Mouse (Mus musculus): ENCODE data around the gene Dner. TPM values are rescaled to one million over a fixed set of nuclear protein-coding genes. Genes with fewer than 3 reads are reported as not detected.
A peak's percentile ranks its signal among the peaks of the same experiment; 100 is the strongest.

The Dner gene
- total RNA-seq, 2 experiments from 2014 or later: 0.18 TPM; not detected in 1

DNA sequence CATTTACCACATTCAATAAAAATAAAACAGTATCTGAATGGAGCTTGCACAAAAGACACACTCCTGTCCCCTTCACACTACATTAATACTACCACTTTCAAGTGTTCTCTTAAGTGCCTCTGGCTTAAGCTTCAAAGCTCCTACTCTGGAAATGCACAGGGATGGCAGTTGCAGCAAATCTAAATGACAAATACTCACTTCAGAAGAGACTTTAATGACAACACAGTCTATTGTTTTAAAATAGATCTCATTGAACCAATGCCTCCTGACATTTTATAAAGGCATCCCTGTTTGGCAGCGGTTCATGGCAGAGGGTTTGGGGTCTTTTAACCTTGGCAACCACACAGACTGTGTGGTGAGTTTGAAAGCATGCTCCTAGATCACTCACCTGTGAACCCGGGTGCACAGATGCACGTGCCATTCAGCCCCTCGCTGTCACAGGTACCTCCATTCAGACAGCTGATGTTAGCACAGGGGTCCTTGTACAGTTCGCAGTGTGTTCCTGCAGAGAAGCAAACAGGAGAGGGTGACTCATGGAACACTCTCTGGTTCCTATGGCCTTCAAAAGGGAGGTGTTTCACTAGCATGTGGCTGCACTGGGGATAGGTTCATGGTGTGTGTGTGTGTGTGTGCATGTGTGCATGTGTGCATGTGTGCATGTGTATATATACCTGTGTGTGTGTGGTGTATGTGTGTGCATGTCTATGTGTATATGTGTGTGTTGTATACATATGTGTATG is 290.3 kb downstream of the Dner start:
- no peak for ATAC-seq (ENCODE audit: poor library complexity, severe bottlenecking)

DNA sequence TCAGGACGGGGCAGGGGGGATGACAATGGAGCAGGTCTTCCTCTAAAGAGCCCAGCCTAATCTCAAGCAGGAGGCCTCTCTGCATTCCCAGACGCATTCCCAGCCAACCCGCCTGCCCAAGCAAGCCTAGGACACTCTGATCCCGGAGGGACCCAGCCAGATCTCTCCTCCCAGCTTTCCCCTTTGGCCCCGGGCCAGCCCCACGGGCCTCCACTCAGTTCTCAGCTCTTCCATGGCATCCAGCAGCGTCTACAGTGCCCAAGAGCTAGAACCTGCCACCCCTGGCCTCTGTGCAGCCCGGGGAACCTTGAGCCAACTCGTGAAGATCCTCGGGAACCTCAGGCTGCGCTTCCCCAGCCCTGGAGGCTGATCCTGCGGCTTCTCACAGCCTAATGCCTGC is 291.1 kb downstream of the Dner start:
- no peak for ATAC-seq (ENCODE audit: poor library complexity, severe bottlenecking)

DNA sequence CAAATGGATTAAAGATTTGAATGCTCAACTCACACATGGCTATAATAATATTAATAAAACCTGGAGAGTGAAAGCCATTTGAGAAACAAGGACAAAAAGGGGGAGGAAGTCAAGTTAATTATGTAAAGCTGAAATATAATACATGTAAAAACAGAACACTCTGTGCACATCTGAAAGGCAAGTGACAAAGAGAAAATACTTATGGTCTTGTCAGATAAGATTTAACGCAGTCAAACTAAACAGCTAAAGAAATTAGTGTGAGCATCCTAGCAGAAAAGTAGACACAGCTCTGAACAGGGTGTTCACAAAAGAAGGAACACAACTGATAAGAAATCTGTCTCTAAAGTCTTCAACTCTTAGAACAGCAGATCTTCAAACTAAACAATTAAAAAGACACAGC is 293.9 kb downstream of the Dner start:
- no peak for ATAC-seq (ENCODE audit: poor library complexity, severe bottlenecking)

DNA sequence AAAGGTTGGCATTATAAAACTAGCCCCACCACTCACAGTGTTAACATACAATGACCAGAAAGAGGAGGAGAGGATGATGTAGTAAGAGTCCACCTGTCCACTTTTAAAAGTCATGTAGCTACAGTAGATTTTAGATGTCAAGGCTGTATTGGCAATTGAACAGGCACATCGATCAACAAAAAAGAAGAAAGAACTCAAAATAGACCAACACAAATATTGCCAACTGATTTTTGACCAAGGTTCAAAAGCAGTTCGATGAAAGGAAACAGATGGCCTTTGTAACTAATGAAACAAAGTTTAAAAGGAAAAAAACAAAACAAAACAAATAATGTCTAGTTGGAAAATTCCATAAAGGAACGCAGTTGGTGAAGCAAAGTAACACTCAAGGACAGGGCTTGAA is 296.4 kb downstream of the Dner start:
- ATAC-seq (ENCODE audit: poor library complexity, severe bottlenecking): no peak

DNA sequence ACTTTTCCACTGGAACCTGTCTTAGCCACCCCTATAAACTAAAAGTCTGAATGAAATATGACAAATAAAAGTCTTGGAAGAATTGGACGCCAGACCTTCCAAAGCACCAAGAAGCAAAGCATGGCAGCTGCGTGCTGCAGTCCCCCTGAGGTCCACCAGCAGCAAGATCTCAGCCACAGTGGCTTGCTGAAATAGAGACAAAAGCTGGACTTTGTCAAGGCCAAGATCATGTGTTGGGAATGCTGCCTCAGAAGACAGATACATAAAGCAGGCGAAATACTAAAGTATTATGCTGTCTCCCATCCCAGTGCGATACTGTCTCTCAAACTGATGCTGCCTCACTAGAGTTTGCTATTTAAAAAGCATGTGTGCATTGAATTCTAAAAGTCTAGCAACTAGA is 296.9 kb downstream of the Dner start:
- no peak for ATAC-seq (ENCODE audit: poor library complexity, severe bottlenecking)

DNA sequence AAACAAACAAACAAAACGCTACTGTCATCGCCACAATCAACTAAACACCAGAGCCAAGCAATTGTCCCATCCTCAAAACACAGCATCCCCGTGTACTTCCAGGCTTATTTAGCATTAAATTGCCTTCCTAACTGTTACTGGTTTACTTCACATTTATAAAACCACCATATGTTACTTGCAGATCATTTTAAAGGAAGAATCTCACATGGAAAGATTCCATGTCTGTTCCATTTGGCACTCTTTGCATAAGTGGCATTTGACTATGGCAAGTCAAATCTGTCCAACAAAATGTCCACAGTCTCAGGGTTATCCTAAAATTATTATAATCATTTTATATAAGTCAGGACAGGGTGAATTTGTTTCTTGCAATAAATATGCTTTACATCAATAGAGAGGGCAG is 299.2 kb downstream of the Dner start:
- ATAC-seq (ENCODE audit: poor library complexity, severe bottlenecking): no peak

DNA sequence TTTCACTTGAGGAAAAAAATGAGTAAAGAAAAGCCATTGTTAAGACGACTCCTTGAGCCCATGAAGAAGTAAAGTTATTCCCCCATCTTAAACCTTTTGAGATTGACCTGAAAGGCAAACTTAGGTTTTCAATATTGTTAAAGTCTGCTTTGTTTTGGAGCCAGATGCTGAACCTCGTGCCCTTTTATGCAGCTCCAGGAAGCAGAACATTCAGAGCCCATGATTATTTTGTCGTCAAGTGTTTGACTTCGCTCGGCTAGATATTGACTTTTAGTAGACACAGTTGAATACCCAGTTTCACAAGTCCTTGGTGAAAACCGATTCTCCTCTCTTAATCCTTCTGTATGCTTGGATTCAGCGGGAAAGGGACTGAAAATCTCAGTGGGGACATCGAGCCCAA is 300.1 kb downstream of the Dner start:
- ATAC-seq (ENCODE audit: poor library complexity, severe bottlenecking): no peak

DNA sequence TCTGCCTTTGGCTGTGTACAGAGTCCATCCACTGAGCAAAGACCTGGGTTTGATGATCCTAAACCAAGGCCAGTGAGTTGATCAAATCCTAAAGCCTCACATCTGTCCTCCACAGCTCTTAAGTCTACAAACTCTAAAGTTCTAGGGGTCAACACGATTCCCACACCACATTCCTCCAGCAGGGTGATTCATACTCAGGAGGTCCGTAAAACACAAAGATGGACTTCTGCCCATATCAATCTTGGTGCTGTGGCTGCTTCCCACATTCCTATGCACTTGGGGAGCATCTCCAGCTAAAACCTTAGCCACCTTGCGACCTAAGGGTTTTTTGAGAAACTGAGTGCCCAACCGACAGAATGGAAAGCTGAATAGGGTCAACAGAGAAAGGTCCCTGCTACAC is 305.1 kb downstream of the Dner start:
- ATAC-seq (ENCODE audit: poor library complexity, severe bottlenecking): no peak

DNA sequence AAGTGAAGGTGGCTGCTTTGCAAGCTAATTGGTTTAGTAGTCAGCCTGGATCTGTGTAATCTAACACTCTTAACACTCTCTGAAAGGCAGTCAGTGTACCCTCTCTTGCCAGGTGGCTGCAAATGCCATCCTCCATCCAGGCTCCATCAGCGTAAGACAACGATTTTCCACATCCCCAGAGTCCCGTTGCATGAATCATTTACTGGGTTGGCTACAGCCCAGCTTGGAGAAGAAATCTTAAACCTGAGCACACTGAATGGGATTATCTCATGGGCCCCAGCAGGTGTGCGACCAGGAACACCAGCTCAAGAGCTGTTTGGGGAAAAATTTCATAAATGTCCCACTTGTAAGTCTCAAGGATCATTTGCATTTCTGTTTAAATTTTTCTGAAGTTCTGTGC is 308.4 kb downstream of the Dner start:
- ATAC-seq (ENCODE audit: poor library complexity, severe bottlenecking): no peak

DNA sequence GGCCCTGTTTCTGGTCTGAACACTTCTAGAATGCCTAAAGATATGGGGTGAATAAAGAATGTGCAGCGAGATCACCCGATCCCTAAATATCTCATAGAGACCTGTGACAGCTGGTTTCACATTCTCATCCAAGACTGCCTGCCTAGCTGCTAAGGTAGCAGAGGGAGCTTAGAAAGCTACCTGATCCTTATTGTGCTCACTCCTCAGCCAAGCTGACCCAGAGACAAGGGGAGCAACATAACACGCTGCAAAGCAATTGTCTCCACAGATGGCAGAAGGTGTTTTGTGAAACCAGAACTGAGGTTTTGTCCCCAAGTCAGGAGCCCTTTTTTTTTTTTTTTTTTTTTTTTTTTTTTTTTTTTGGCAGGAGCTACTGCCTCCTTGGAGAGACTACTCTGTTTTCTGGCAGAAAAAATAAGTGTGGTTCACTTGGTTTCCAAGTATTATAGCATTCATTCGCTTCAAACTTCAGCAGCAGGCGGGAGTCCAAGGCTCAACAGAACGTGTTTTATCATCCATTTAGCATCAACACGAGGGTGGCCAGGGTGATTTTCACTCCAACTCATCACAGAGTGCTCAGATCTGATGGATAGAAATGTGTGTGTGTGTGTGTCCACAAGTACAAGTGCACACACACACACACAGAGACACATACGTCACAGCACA is 309.4 kb downstream of the Dner start:
- no peak for ATAC-seq (ENCODE audit: poor library complexity, severe bottlenecking)

DNA sequence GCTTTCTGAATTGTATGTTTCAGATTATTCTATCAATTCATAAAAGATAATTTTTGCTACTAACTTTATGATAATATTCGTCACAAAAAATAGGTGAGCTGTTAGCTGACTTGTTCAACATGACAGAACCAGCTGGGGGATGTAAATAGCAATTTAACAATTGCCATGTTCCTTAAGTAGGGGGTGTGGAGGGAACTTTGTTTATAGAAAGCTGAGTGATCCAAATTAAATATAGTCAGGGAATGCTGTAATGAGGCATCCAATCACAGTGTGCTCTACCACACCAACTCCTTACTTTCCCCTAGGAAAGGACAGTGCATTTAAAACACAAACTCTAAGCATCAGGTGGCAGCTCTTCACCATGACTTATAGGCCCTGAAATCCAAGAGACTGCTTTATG is 313.3 kb downstream of the Dner start:
- ATAC-seq (ENCODE audit: poor library complexity, severe bottlenecking): no peak

DNA sequence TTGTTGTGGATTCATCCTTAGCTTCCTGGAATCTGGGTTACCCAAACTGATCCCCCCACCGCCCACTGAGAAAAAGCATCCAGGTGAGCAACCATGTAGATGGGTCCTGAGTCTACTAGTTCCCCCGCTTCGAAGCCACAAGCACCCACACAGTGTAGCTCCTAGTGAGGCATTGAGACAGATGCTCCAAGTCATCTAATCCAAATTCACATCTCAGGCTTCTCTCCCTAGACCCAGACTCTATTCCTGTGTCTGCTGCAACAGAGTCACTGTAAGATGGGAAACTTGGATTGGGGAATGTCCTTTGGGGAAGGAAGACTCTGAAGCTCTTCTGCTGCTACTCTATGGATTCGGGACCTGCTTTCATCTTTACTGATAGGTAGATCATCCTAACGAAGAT is 314.0 kb downstream of the Dner start:
- ATAC-seq (ENCODE audit: poor library complexity, severe bottlenecking): no peak

DNA sequence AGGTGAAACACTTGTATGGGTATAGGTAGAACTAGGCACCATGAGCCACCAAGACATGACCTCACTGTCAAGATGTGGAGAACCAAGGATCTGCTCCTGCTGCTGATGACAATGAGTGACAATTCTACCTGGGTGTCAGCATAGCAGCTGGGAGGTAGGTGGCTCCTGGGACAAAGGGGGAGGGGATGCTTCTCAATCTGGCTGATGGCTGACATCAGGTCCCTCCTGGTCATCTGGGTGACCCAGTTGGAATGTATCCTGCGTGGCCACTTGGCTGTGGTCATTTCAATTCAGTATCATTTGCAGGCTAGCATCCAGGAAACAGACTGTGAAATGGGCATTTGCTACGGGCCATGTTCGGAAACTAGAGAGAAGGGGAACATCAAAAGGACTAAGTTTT is 315.1 kb downstream of the Dner start:
- ATAC-seq (ENCODE audit: poor library complexity, severe bottlenecking): no peak

DNA sequence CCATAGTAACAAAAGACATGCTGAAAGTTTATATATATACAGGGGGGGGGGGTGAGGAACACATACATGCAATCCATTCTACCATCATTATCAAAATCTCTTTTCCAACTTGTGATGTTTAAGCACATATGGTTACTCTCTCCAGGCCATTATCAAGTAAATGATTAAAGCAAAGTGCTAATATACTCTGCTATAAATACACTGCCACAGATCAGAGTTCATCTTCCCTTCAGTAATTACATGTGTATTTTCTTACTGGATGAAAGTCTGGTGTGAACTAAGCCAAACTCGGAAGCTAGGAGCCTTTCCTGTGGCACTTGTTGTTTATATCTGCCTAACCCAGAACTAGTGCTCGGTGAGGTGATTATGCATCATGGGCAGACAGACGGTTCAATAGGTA is 328.3 kb downstream of the Dner start:
- no peak for ATAC-seq (ENCODE audit: poor library complexity, severe bottlenecking)

DNA sequence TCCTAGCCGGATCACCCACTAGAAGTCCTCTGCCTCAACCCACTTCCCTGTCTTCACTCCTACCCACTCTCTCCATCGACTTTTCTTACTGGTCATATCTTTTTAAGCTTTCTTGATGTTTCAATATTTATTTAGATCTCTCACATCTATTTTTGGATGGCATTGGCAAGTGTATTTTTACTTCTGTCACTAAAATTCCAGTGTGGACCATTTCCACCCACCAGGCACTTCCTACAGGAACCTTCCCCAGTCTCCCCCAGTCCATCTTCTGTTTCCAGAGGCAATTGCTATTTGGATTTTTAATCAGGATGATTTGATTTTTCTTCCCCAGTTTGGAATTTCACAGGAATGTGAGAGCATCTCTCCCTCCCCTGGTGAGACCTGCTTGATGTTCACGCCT is 329.5 kb downstream of the Dner start:
- no peak for ATAC-seq (ENCODE audit: poor library complexity, severe bottlenecking)

DNA sequence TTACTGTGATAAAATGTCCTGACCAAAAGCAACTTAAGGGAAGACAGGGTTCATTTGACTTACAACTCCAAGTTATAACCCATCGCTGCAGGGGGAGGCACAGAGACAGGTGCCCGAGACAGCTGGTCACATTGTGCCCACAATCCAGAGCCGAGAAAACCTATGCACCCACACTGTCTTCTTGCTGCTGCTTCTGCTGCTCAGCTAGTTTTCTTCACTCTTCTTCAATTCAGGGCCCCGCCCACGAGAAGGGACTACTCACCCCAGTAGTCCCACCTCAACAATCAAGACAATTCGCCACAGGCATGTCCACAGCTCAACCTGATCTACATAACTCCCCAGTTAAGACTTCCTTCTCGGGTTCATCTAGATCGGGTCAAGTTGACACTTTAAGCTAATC is 332.1 kb downstream of the Dner start, which contains the start of gene Pid1:
Gene Pid1, minus strand, starts transcription at position 214 of the 400 bp plus-strand sequence.
- no peak for ATAC-seq (ENCODE audit: poor library complexity, severe bottlenecking)

DNA sequence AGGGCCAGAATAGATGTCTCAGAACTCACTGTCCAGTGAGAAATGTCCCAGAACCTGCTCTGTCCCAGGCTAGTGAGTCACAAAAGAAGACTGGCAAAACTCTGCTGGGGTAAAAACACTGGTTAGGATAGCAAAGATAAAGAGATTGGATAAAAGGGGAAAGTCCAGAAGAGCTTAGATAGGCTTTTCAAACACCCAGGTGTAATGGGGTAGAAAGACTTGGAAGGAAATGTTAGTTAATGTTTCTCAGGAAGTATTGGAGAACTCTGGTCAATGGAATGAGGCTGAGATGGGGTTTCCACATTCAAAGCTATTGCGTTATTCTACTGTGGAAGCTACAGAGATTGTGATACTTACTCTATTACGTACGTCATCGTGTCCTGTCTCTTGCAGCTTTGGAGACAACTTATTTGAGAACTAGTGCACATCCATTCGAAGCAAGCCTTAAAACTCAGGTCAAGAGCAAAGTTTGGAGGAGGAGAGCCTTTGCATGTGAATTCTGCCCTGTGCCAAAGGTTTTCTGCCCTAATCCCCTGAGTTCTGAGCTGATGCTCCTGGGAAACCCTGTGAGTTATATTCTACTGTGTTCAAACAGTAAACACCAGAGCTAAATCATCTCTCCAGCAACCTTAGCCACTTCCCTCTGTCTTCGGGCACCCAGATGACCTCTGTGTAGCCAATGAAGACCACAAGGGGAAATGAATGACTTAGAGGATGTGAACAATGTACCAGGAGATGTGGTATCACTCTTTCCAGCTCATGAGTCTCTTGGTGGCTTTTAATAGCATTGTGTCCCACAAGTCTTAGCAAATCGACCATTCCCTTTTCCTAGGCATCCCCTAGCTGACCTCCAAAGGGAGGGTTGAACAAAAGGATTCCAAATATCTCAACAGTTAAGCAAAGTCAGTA is 333.1 kb downstream of the Dner start:
- peak; percentile 66 for ATAC-seq (ENCODE audit: poor library complexity, severe bottlenecking)

DNA sequence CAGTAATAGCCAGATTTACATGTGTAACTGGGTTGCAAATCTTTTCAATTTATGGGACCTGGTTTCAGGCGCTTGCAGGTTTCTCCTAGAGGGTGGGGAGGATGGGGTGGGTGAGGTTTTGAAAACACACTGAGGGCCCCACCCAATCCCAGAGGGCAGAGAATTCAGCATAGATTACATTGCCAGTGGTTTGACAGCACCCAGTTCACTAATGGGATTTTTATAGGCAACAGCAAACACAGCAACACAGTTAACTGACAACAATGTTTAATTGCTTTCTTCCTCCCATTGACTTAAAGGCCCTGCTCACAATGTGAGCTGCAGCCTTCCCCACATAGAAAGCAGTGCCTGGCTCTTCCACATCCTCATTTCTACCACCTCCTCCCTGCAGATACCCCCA is 333.8 kb downstream of the Dner start:
- peak; percentile 36 for ATAC-seq (ENCODE audit: poor library complexity, severe bottlenecking)

DNA sequence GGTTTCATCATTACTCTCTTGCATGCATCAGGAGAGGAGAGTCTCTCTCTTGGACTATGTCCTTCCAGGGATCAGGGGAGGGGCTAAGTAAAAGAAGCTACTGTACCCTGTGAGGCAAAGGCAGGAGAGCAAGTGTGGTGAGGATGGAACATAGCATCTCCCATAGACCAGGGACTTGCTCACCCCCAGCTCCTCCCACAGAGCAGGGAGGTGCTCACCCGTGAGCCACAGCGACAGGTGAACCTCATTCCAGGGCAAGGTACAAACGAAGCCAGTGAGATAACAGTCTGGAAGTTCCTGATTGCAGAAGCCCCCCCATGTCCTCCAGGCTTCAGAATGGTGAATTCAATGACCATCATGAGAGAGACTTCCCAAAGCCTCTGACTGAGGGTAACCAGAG is 334.6 kb downstream of the Dner start:
- no peak for ATAC-seq (ENCODE audit: poor library complexity, severe bottlenecking)

DNA sequence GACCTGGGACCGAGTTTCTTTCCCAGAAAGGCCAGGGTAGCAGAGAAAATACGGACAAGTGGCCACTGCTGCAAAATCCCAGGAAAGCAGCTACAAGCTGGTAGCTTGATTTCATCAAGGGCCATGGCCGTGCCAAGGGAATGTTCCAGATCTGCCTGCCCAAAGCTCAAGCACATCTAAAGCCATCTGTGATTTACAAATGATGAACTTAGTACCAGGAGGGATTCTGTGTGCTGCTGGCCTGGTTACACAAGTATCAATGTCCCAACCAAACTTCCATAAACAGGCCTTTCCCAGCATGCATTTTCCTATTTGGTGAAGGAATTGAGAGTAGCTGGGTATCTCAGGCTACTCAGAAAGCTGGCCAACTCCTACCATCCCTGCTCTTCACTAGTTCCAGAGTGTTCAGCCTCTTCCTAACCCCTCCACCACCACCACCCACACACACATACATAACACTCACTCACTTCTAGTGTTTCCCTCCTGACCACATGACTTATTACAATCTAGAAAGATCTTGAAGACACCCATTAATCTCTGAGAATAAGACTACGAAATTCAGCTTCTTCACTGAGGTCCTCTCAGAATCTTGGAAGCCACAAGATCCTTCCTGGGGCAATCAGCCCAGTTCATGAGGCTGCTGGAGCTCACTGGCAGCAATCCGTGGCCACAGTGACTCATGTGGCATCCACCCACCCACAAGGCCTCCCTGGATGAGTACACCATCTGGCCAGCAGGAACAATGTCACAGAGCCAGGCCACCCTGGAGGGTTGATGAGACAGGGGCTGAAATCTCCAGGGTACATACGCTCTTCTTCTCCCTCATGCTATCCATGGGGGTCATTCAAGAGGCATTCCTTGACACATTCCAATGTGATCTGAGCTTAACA is 336.2 kb downstream of the Dner start:
- peak; percentile 66 for ATAC-seq (ENCODE audit: poor library complexity, severe bottlenecking)

DNA sequence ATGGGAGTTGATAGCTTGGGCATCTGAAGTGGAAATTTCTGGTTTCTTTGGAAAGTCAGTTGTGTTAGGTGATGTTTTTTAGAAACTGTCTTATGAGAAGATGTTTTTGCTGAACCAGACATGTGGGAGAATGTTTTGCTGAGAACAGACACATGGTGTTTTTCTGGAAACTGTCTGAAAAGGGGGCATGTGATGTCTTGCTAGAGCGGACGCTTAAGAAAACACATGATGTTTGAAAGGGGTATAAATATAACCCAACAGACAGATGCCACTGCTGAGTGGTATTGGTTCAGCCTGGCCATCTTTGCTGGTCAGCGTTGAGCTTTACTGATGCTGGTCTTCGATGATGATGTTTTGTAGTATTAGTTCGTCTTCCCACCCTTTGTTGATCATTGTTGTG is 338.8 kb downstream of the Dner start:
- ATAC-seq (ENCODE audit: poor library complexity, severe bottlenecking): no peak

All from megakaryocyte, adult 5-6 weeks (primary cell).